Mouse (Mus musculus) spleen, postnatal 4 days (tissue): ENCODE results near the gene Zfp770.
"Not testable (repeated sequence)": the region's sequence is repeated elsewhere in the genome, so short reads cannot be mapped to it uniquely, and the experiment has no call there.

Source experiments
- DNase-seq, 2 experiments: peaks; one replicate each; pipeline ENCODE4 v3.0.0; 2022; ENCODE audit warnings: low spot score in 2 of 2

Zfp770 gene

GRCm38 (mm10) chr2:114200932-114201559, at the start of gene Zfp770:
TSS of gene Zfp770 (minus strand) at chr2:114201469.
- peak; percentile 67 to 87 for DNase-seq

GRCm38 (mm10) chr2:114249440-114249839, 48.2 kb upstream of the Zfp770 start:
- DNase-seq = no peak

GRCm38 (mm10) chr2:114237639-114238038, 36.4 kb upstream of the Zfp770 start:
- no peak for DNase-seq

- no peak for DNase-seq
These were observed 35.3 kb upstream of the Zfp770 start for GRCm38 (mm10) chr2:114236566-114236965.

- DNase-seq = no peak
These were observed 34.3 kb upstream of the Zfp770 start for GRCm38 (mm10) chr2:114235584-114235983.

GRCm38 (mm10) chr2:114231248-114231647, 30.0 kb upstream of the Zfp770 start:
- no peak for DNase-seq

GRCm38 (mm10) chr2:114228672-114229071, 27.4 kb upstream of the Zfp770 start:
- DNase-seq = no peak

GRCm38 (mm10) chr2:114205036-114205435, 3.8 kb upstream of the Zfp770 start:
- no peak for DNase-seq

- no peak for DNase-seq
These were observed 305 bp upstream of the Zfp770 start for GRCm38 (mm10) chr2:114201574-114201973.

GRCm38 (mm10) chr2:114196421-114196820, 4.8 kb downstream of the Zfp770 start:
- DNase-seq = no peak

- not testable (repeated sequence) for DNase-seq
These were observed 14.3 kb downstream of the Zfp770 start, which contains the start of gene Aqr for GRCm38 (mm10) chr2:114186924-114187323. TSS of gene Aqr (minus strand) at chr2:114187024.

- DNase-seq = no peak
These were observed 23.2 kb downstream of the Zfp770 start for GRCm38 (mm10) chr2:114177802-114178733.

GRCm38 (mm10) chr2:114174651-114175484, 26.4 kb downstream of the Zfp770 start:
- peak; percentile 75 to 87 for DNase-seq

- no peak for DNase-seq
These were observed 28.0 kb downstream of the Zfp770 start for GRCm38 (mm10) chr2:114173248-114173647.

GRCm38 (mm10) chr2:114167837-114168236, 33.4 kb downstream of the Zfp770 start:
- DNase-seq = no peak

GRCm38 (mm10) chr2:114161978-114162377, 39.3 kb downstream of the Zfp770 start:
- DNase-seq = no peak

- no peak for DNase-seq
These were observed 43.9 kb downstream of the Zfp770 start for GRCm38 (mm10) chr2:114157345-114157744.

GRCm38 (mm10) chr2:114156639-114157038, 44.6 kb downstream of the Zfp770 start:
- no peak for DNase-seq

GRCm38 (mm10) chr2:114153247-114153646, 48.0 kb downstream of the Zfp770 start:
- no peak for DNase-seq

- DNase-seq = no peak
These were observed 54.3 kb downstream of the Zfp770 start for GRCm38 (mm10) chr2:114146864-114147458.

- peak in 1 of 2 experiments; percentile 24 for DNase-seq
These were observed 55.9 kb downstream of the Zfp770 start for GRCm38 (mm10) chr2:114145315-114145801.
